Mouse (Mus musculus): ENCODE data around the gene Dchs1. TPM values are rescaled to one million over a fixed set of nuclear protein-coding genes. Genes with fewer than 3 reads are reported as not detected.

Dchs1 gene
- polyA plus RNA-seq, 1 experiment = 7.3 TPM

Other genes starting within 250 kb of the Dchs1 start
- 70.7 and 84.7 TPM in 2 replicates for gene Smpd1, start 233.3 kb downstream of the Dchs1 start, polyA plus RNA-seq (2012; rRNA removed)
- gene Apbb1, start 206.0 kb downstream of the Dchs1 start, polyA plus RNA-seq (2012; rRNA removed) = 22.7 and 22.8 TPM in 2 replicates
- gene Hpx, start 187.5 kb downstream of the Dchs1 start, polyA plus RNA-seq (2012; rRNA removed) = 1.7 and 5.6 TPM in 2 replicates
- gene Trim3, start 154.1 kb downstream of the Dchs1 start, polyA plus RNA-seq (2012; rRNA removed) = 52.2 and 52.6 TPM in 2 replicates
- 131 and 158 TPM in 2 replicates for gene Timm10b, start 147.6 kb downstream of the Dchs1 start, polyA plus RNA-seq (2012; rRNA removed)
- gene Arfip2, start 147.2 kb downstream of the Dchs1 start, polyA plus RNA-seq (2012; rRNA removed) = 76.7 and 83.7 TPM in 2 replicates
- 118 and 194 TPM in 2 replicates for gene Gm45799, start 147.1 kb downstream of the Dchs1 start, polyA plus RNA-seq (2012; rRNA removed)
- gene Dnhd1, start 136.8 kb downstream of the Dchs1 start, polyA plus RNA-seq (2012; rRNA removed) = 2.8 and 3.3 TPM in 2 replicates
- 233 and 256 TPM in 2 replicates for gene Ilk, start 51.1 kb downstream of the Dchs1 start, polyA plus RNA-seq (2012; rRNA removed)
- 13.1 and 14.3 TPM in 2 replicates for gene Rrp8, start 50.3 kb downstream of the Dchs1 start, polyA plus RNA-seq (2012; rRNA removed)
- gene Taf10, start 43.3 kb downstream of the Dchs1 start, polyA plus RNA-seq (2012; rRNA removed) = 426 and 440 TPM in 2 replicates
- gene Tpp1, start 35.4 kb downstream of the Dchs1 start, polyA plus RNA-seq (2012; rRNA removed) = 122 and 170 TPM in 2 replicates
- 306 and 351 TPM in 2 replicates for gene Mrpl17, start 23.4 kb upstream of the Dchs1 start, polyA plus RNA-seq (2012; rRNA removed)
- 5.2 and 5.4 TPM in 2 replicates for gene Gm4070, start 166.3 kb upstream of the Dchs1 start, polyA plus RNA-seq (2012; rRNA removed)